ENCODE assay signal across 10 mouse cellular contexts in genomic region chr9:21090537-21090936, GRCm38 (mm10). TPM values are rescaled to one million over a fixed set of nuclear protein-coding genes. Genes with fewer than 3 reads are reported as not detected.
DNase-seq lines count a peak whose midpoint lies in the region; ATAC-seq lines count a peak whose summit lies in the region.
"Had no signal": no experiment of that assay in that cellular context is flagged by ENCODE, and none has a peak within 500 bp of the region (broad histone marks: within the 10 kb centered on the region; RNA-seq: fewer than 3 reads in every experiment).

No protein-coding gene starts in this region.

- no peak for ATAC-seq in kidney, embryonic 14.5 days (ENCODE audit: low FRiP score, low TSS enrichment)
- no peak for ATAC-seq in hindbrain, embryonic 16.5 days
- ATAC-seq in midbrain, embryonic 16.5 days, result no peak
- ATAC-seq in granulocyte monocyte progenitor cell, adult 5-6 weeks (replicated peaks; ENCODE audit: poor library complexity, severe bottlenecking), result no peak

- H3K4me1 ChIP-seq in kidney, embryonic 14.5 days (ENCODE audit: control insufficient read depth, insufficient read depth, low read length), result peaks cover 10% of the 10 kb centered on the region
- H3K4me1 ChIP-seq in embryonic facial prominence, embryonic 10.5 days, result peaks cover 24% of the 10 kb centered on the region
- peaks cover 12% of the 10 kb centered on the region for H3K4me1 ChIP-seq in hindbrain, embryonic 16.5 days (ENCODE audit: control insufficient read depth, insufficient read depth, low read depth, low read length)
- peaks cover 10% of the 10 kb centered on the region for H3K4me1 ChIP-seq in midbrain, embryonic 16.5 days (ENCODE audit: control insufficient read depth, insufficient read depth, low read length)

- DNase-seq in kidney, postnatal 4 days, result no peak
- DNase-seq in embryonic facial prominence, embryonic 10.5 days (ENCODE audit: low spot score), result no peak
- no peak for DNase-seq in urinary bladder, adult 2 months (ENCODE audit: low spot score)
- DNase-seq in cerebellum, postnatal 14 days, result no peak
- DNase-seq: kidney, adult 18-20 months; right cerebral cortex, postnatal 14 days had no signal

- peak overlapping the region; percentile 88 for H3K4me2 ChIP-seq in kidney, embryonic 14.5 days (replicated peaks; ENCODE audit: low read depth, low read length)
- peak overlapping the region; percentile 77 for H3K4me2 ChIP-seq in hindbrain, embryonic 16.5 days (ENCODE audit: low read length)
- H3K4me2 ChIP-seq in midbrain, embryonic 16.5 days (ENCODE audit: low read length), result peak overlapping the region; percentile 70

- H3K9ac ChIP-seq in kidney, embryonic 14.5 days (ENCODE audit: low read depth, low read length), result peak overlapping the region; percentile 80
- peak overlapping the region; percentile 71 for H3K9ac ChIP-seq in hindbrain, embryonic 16.5 days (ENCODE audit: low read depth, low read length)
- peak overlapping the region; percentile 81 for H3K9ac ChIP-seq in midbrain, embryonic 16.5 days (ENCODE audit: low read depth, low read length)

- H3K27me3 ChIP-seq in kidney, embryonic 14.5 days (ENCODE audit: control insufficient read depth, insufficient read depth, low read length), result no peaks in the 10 kb centered on the region
- H3K27me3 ChIP-seq in embryonic facial prominence, embryonic 10.5 days (replicated peaks; ENCODE audit: low read depth, poor library complexity, severe bottlenecking), result no peaks in the 10 kb centered on the region
- no peaks in the 10 kb centered on the region for H3K27me3 ChIP-seq in hindbrain, embryonic 16.5 days (replicated peaks; ENCODE audit: control insufficient read depth, insufficient read depth, low read length)
- no peaks in the 10 kb centered on the region for H3K27me3 ChIP-seq in midbrain, embryonic 16.5 days (ENCODE audit: control insufficient read depth, insufficient read depth, low read depth, low read length)

- no peaks in the 10 kb centered on the region for H3K9me3 ChIP-seq in kidney, embryonic 14.5 days (ENCODE audit: control insufficient read depth, low read length)
- no peaks in the 10 kb centered on the region for H3K9me3 ChIP-seq in embryonic facial prominence, embryonic 10.5 days
- no peaks in the 10 kb centered on the region for H3K9me3 ChIP-seq in hindbrain, embryonic 16.5 days (ENCODE audit: control insufficient read depth, low read length)
- no peaks in the 10 kb centered on the region for H3K9me3 ChIP-seq in midbrain, embryonic 16.5 days (replicated peaks; ENCODE audit: control insufficient read depth, low read length, poor library complexity, severe bottlenecking)

- H3K36me3 ChIP-seq in kidney, embryonic 14.5 days (ENCODE audit: control insufficient read depth, insufficient read depth, low read length), result peaks cover 47% of the 10 kb centered on the region
- peaks cover 58% of the 10 kb centered on the region for H3K36me3 ChIP-seq in embryonic facial prominence, embryonic 10.5 days (replicated peaks)
- H3K36me3 ChIP-seq in hindbrain, embryonic 16.5 days (ENCODE audit: control insufficient read depth, insufficient read depth, low read length), result peaks cover 16% of the 10 kb centered on the region
- peaks cover 17% of the 10 kb centered on the region for H3K36me3 ChIP-seq in midbrain, embryonic 16.5 days (ENCODE audit: control insufficient read depth, insufficient read depth, low read length)

- WGBS in kidney, embryonic 14.5 days, result 97% methylated on average over 1 of the region's 1 CpGs
- 96% methylated on average over 1 of the region's 1 CpGs for WGBS in embryonic facial prominence, embryonic 10.5 days
- WGBS in hindbrain, embryonic 16.5 days, result 95% methylated on average over 1 of the region's 1 CpGs
- WGBS in midbrain, embryonic 16.5 days, result 90% methylated on average over 1 of the region's 1 CpGs

- no peak overlapping the region for H3K27ac ChIP-seq in kidney, embryonic 14.5 days (ENCODE audit: low read depth, low read length)
- H3K27ac ChIP-seq in embryonic facial prominence, embryonic 10.5 days (replicated peaks), result peak overlapping the region; percentile 95; the same call in 1 of the 2 replicates
- H3K27ac ChIP-seq in hindbrain, embryonic 16.5 days (ENCODE audit: low read depth, low read length), result no peak overlapping the region
- H3K27ac ChIP-seq in midbrain, embryonic 16.5 days (ENCODE audit: low read length), result no peak overlapping the region

- H3K4me3 ChIP-seq in kidney, embryonic 14.5 days (ENCODE audit: low read length), result peak overlapping the region; percentile 81
- peak overlapping the region; percentile 79 for H3K4me3 ChIP-seq in embryonic facial prominence, embryonic 10.5 days
- peak overlapping the region; percentile 59 for H3K4me3 ChIP-seq in hindbrain, embryonic 16.5 days (ENCODE audit: low read length)
- H3K4me3 ChIP-seq in midbrain, embryonic 16.5 days (ENCODE audit: low read depth, low read length), result peak overlapping the region; percentile 71

RNA-seq across cellular contexts. Expression of gene Gm38431, which starts 1.3 kb away (rescaled TPM):
- 2.8 and 3.1 TPM in 2 replicates for polyA plus RNA-seq in kidney, embryonic 14.5 days (2014; fragmentation: Nextera tagmentation; extraction: Ambion mirVana)
- polyA plus RNA-seq in embryonic facial prominence, embryonic 10.5 days (2016; fragmentation: Nextera tagmentation; extraction: Ambion mirVana), result 3.5 and 4.5 TPM in 2 replicates
- 1.3 TPM in 2 replicates for polyA plus RNA-seq in hindbrain, embryonic 16.5 days (2015; fragmentation: Nextera tagmentation; extraction: Ambion mirVana)
- polyA plus RNA-seq in midbrain, embryonic 16.5 days (2015; fragmentation: Nextera tagmentation; extraction: Ambion mirVana), result 1.6 and 1.9 TPM in 2 replicates
- 61.0 and 67.3 TPM in 2 replicates for total RNA-seq in granulocyte monocyte progenitor cell, adult 5-6 weeks (2014; fragmentation: Nextera tagmentation)
- total RNA-seq in granulocyte monocyte progenitor cell, adult 5-6 weeks (2017), result 5.5 and 7.5 TPM in 2 replicates
- 1.3 and 1.8 TPM in 2 replicates for polyA plus RNA-seq in urinary bladder, adult 2 months (2012; rRNA removed)

RNA-seq across cellular contexts. Expression of gene Raver1, which starts 1.3 kb away (rescaled TPM):
- 70.6 and 96.0 TPM in 2 replicates for polyA plus RNA-seq in kidney, embryonic 14.5 days (2014; fragmentation: Nextera tagmentation; extraction: Ambion mirVana)
- 98.1 and 106 TPM in 2 replicates for polyA plus RNA-seq in embryonic facial prominence, embryonic 10.5 days (2016; fragmentation: Nextera tagmentation; extraction: Ambion mirVana)
- 25.9 and 35.9 TPM in 2 replicates for polyA plus RNA-seq in hindbrain, embryonic 16.5 days (2015; fragmentation: Nextera tagmentation; extraction: Ambion mirVana)
- polyA plus RNA-seq in midbrain, embryonic 16.5 days (2015; fragmentation: Nextera tagmentation; extraction: Ambion mirVana), result 28.9 and 30.4 TPM in 2 replicates
- total RNA-seq in granulocyte monocyte progenitor cell, adult 5-6 weeks (2014; fragmentation: Nextera tagmentation), result 59.8 and 74.1 TPM in 2 replicates
- total RNA-seq in granulocyte monocyte progenitor cell, adult 5-6 weeks (2017), result 19.6 and 22.9 TPM in 2 replicates
- polyA plus RNA-seq in urinary bladder, adult 2 months (2012; rRNA removed), result 24.2 and 33.2 TPM in 2 replicates

RNA-seq across cellular contexts. Expression of gene Fdx1l, which starts 17.1 kb away (rescaled TPM):
- polyA plus RNA-seq in kidney, embryonic 14.5 days (2014; fragmentation: Nextera tagmentation; extraction: Ambion mirVana), result 62.6 and 82.3 TPM in 2 replicates
- polyA plus RNA-seq in embryonic facial prominence, embryonic 10.5 days (2016; fragmentation: Nextera tagmentation; extraction: Ambion mirVana), result 62.6 and 64.0 TPM in 2 replicates
- 75.2 and 80.8 TPM in 2 replicates for polyA plus RNA-seq in hindbrain, embryonic 16.5 days (2015; fragmentation: Nextera tagmentation; extraction: Ambion mirVana)
- 59.9 and 73.0 TPM in 2 replicates for polyA plus RNA-seq in midbrain, embryonic 16.5 days (2015; fragmentation: Nextera tagmentation; extraction: Ambion mirVana)
- 23.5 and 39.7 TPM in 2 replicates for total RNA-seq in granulocyte monocyte progenitor cell, adult 5-6 weeks (2014; fragmentation: Nextera tagmentation)
- 56.5 and 59.4 TPM in 2 replicates for total RNA-seq in granulocyte monocyte progenitor cell, adult 5-6 weeks (2017)
- 51.2 and 63.1 TPM in 2 replicates for polyA plus RNA-seq in urinary bladder, adult 2 months (2012; rRNA removed)

RNA-seq across cellular contexts. Expression of gene Gm49373, which starts 17.6 kb away (rescaled TPM):
- polyA plus RNA-seq in kidney, embryonic 14.5 days (2014; fragmentation: Nextera tagmentation; extraction: Ambion mirVana), result 0.64 and 0.90 TPM in 2 replicates
- 0.42 and 1.4 TPM in 2 replicates for polyA plus RNA-seq in embryonic facial prominence, embryonic 10.5 days (2016; fragmentation: Nextera tagmentation; extraction: Ambion mirVana)
- polyA plus RNA-seq in hindbrain, embryonic 16.5 days (2015; fragmentation: Nextera tagmentation; extraction: Ambion mirVana), result 1.3 and 2.2 TPM in 2 replicates
- polyA plus RNA-seq in midbrain, embryonic 16.5 days (2015; fragmentation: Nextera tagmentation; extraction: Ambion mirVana), result 1.8 and 1.9 TPM in 2 replicates
- total RNA-seq in granulocyte monocyte progenitor cell, adult 5-6 weeks (2014; fragmentation: Nextera tagmentation), result not detected in 2 replicates
- 0.60 TPM in 1 of 2 replicates, not detected in the other for total RNA-seq in granulocyte monocyte progenitor cell, adult 5-6 weeks (2017)
- polyA plus RNA-seq in urinary bladder, adult 2 months (2012; rRNA removed), result 0.80 and 0.94 TPM in 2 replicates

RNA-seq across cellular contexts. Expression of gene Zglp1, which starts 23.6 kb away (rescaled TPM):
- 2.1 TPM in 1 of 2 replicates, not detected in the other for polyA plus RNA-seq in kidney, embryonic 14.5 days (2014; fragmentation: Nextera tagmentation; extraction: Ambion mirVana)
- 0.70 and 1.8 TPM in 2 replicates for polyA plus RNA-seq in embryonic facial prominence, embryonic 10.5 days (2016; fragmentation: Nextera tagmentation; extraction: Ambion mirVana)
- polyA plus RNA-seq in hindbrain, embryonic 16.5 days (2015; fragmentation: Nextera tagmentation; extraction: Ambion mirVana), result 1.5 and 2.1 TPM in 2 replicates
- 0.78 and 1.6 TPM in 2 replicates for polyA plus RNA-seq in midbrain, embryonic 16.5 days (2015; fragmentation: Nextera tagmentation; extraction: Ambion mirVana)
- 6.2 TPM in 1 of 2 replicates, not detected in the other for total RNA-seq in granulocyte monocyte progenitor cell, adult 5-6 weeks (2014; fragmentation: Nextera tagmentation)
- total RNA-seq in granulocyte monocyte progenitor cell, adult 5-6 weeks (2017), result not detected in 2 replicates
- polyA plus RNA-seq in urinary bladder, adult 2 months (2012; rRNA removed), result 0.43 TPM in 1 of 2 replicates, not detected in the other
